Mouse (Mus musculus) gastrocnemius, postnatal 25 days (tissue): ENCODE measurements at regions not wholly inside any gene's neighbourhood (a gene's known extent, or its start where the extent isn't known, plus 50 kb on each side); places are given as distances from the start of the nearest gene placed in this dataset.

Experiments
- DNase-seq: peaks from one replicate; pipeline ENCODE4 v3.0.0; 2022

GRCm38 (mm10) chr12:97918416-97918815 lies 340.8 kb downstream of the Galc start:
- DNase-seq, result no peak

GRCm38 (mm10) chr12:97915026-97915425 lies 344.2 kb downstream of the Galc start:
- no peak for DNase-seq

- no peak for DNase-seq
Observed at GRCm38 (mm10) chr12:97912730-97913129, 346.5 kb downstream of the Galc start.

GRCm38 (mm10) chr12:97899266-97899665 lies 360.0 kb downstream of the Galc start:
- no peak for DNase-seq

- no peak for DNase-seq
Observed at GRCm38 (mm10) chr12:97898178-97898577, 361.1 kb downstream of the Galc start.

GRCm38 (mm10) chr12:97895981-97896380 lies 363.3 kb downstream of the Galc start:
- no peak for DNase-seq

- no peak for DNase-seq
Observed at GRCm38 (mm10) chr12:97888801-97889455, 370.3 kb downstream of the Galc start.

- DNase-seq, result no peak
Observed at GRCm38 (mm10) chr12:97888291-97888800, 370.9 kb downstream of the Galc start.

GRCm38 (mm10) chr12:97882439-97882838 lies 376.8 kb downstream of the Galc start:
- no peak for DNase-seq

GRCm38 (mm10) chr12:97872391-97872790 lies 386.9 kb downstream of the Galc start:
- peak; percentile 8 for DNase-seq

GRCm38 (mm10) chr12:97862921-97863320 lies 396.3 kb downstream of the Galc start:
- DNase-seq, result no peak

- DNase-seq, result no peak
Observed at GRCm38 (mm10) chr12:97836202-97836908, 422.9 kb downstream of the Galc start.

GRCm38 (mm10) chr12:97793364-97794120 lies 465.7 kb downstream of the Galc start:
- DNase-seq, result no peak

- DNase-seq, result no peak
Observed at GRCm38 (mm10) chr12:97783476-97783875, 475.8 kb downstream of the Galc start.

- no peak for DNase-seq
Observed at GRCm38 (mm10) chr12:97759116-97759515, 500.1 kb downstream of the Galc start.

GRCm38 (mm10) chr12:97758624-97759023 lies 500.6 kb downstream of the Galc start:
- no peak for DNase-seq

- DNase-seq, result no peak
Observed at GRCm38 (mm10) chr12:97750166-97750565, 509.1 kb downstream of the Galc start.

- no peak for DNase-seq
Observed at GRCm38 (mm10) chr12:97740927-97741326, 518.3 kb downstream of the Galc start.

GRCm38 (mm10) chr12:97732078-97732580 lies 527.1 kb downstream of the Galc start:
- no peak for DNase-seq

- no peak for DNase-seq
Observed at GRCm38 (mm10) chr12:97720554-97720953, 538.7 kb downstream of the Galc start.

- DNase-seq, result no peak
Observed at GRCm38 (mm10) chr12:97717812-97718211, 541.4 kb downstream of the Galc start.
